Mouse (Mus musculus) brown adipose tissue, adult 24 weeks (tissue): ENCODE data around the gene Cks2. TPM values are rescaled to one million over a fixed set of nuclear protein-coding genes. Genes with fewer than 3 reads are reported as not detected.

ENCODE experiments used
- H3K27ac ChIP-seq: fragments of 200-500 bp; replicated peaks from 2 replicates; pipeline ENCODE4 v1.5.1; 2012; ENCODE audit warnings: low read depth, mild to moderate bottlenecking, low read length
- H3K4me1 ChIP-seq: fragments of 200-500 bp; 2 replicates; pipeline ENCODE4 v1.6.1; 2012; ENCODE audit warnings: low read length, mixed read lengths; ENCODE audit not compliant: control insufficient read depth, insufficient read depth, insufficient read length
- H3K4me3 ChIP-seq: fragments of 200-500 bp; 2 replicates; pipeline ENCODE4 v1.5.1; 2012; ENCODE audit warnings: low read depth, mild to moderate bottlenecking, low read length, moderate library complexity; ENCODE audit not compliant: insufficient read depth
- polyA plus RNA-seq: library from polyadenylated mRNA; stranded (reverse); fragments of >200 nt; gene quantifications from 2 replicates; pipeline ENCODE4 v1.2.4, GENCODE M21; 2012; ENCODE audit not compliant: missing spikeins, insufficient read depth, insufficient read length

Gene Cks2
- polyA plus RNA-seq, 1 experiment: 5.5 TPM

DNA sequence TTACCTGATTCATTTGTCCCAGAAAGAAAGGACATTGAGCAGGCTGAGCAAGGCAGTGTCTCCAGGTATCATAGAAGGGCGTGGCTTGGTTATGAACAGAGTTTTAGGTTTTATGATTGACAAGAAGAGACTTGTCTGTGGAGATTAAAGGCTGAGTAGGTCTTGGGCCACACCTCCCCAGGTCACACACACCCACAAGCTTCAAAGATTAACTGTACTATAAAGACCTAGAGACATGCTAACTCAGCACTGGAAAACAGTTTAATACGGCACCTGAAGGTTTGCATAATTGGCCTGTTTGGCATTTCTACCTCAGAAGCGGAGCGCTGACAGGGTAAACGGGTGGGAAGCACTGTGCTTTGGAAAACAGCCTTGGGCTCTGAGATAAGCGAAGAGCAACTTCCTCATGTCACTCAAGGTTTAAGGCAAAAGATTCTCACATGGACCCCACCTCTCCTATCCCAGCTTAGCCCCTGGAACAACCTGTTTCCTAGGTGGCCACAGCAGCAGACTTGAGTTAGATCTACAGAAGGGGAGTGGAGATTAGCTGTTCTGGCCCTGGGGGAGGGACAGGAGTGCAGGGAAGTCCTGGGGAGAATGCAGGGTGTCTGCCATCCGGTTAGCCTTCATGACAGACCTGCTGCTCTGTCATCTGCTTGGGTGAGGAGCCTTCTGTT, 40.4 kb downstream of the Cks2 start:
- Histone ChIP-seq H3K27ac (no peak overlapping the region), H3K4me1 (no peaks in the 10 kb centered on the region), H3K4me3 (no peak overlapping the region)

DNA sequence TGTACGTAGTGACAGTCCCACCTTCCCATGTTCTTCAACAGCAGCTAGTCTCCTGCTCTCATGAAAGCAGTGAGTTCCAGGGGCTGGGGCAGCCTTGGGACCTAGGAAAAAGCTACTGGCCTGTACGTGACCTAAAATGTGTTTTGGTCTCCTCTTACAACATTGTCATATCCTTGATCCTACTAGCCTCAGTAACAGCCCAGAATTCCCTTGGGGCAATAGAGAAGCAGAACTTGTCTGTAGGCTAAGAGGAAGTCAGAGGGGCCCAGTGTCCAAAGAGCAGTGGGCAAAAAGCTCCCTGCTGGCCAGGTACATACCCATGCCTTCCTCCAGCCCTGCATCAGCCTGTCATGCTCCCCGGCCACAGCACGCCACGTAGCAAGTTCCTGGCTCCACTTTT, 41.9 kb downstream of the Cks2 start:
- H3K4me1 ChIP-seq: no peaks in the 10 kb centered on the region
- no peak overlapping the region for H3K4me3 ChIP-seq
- no peak overlapping the region for H3K27ac ChIP-seq

DNA sequence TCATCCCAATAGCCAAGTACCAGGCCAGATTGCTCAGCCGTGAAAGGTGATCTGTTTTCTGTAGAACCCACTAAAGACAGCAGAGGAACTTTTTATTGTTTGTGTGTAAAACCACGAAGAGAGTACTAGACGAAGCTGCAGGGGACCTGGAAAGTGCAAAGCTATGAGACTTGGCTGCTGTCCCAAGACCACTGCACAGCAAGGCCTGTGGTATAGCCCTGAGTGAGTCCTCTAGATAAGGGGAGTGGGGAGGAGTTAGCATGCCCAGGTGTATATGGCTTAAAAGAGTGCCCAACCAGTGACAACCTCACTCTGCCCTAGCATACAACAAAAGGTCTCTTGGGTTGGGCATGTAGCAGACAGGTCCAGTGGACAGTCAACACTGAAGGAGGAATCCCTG, 43.7 kb downstream of the Cks2 start:
- Histone ChIP-seq H3K27ac (no peak overlapping the region), H3K4me3 (no peak overlapping the region), H3K4me1 (no peaks in the 10 kb centered on the region)

DNA sequence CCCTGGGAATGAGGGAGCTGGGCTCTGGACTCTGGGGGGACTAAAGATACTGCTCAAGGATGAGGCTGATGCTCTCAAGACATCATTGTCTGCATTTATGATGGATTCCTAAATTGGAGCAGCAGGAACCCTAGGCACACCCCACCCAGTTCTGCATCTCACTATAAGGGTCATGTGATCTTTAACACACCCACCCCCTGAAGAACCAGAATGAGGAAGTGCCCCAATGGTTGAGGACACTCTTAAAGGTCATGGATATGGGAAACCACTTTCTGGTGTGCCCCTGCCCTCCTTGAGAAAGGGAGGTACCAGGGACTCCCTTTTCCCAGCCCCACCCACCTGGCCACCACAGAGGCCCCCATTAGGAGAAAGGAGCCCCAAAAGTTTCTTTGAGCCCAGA, 51.4 kb downstream of the Cks2 start:
- Histone ChIP-seq H3K27ac (no peak overlapping the region), H3K4me1 (no peaks in the 10 kb centered on the region), H3K4me3 (no peak overlapping the region)

DNA sequence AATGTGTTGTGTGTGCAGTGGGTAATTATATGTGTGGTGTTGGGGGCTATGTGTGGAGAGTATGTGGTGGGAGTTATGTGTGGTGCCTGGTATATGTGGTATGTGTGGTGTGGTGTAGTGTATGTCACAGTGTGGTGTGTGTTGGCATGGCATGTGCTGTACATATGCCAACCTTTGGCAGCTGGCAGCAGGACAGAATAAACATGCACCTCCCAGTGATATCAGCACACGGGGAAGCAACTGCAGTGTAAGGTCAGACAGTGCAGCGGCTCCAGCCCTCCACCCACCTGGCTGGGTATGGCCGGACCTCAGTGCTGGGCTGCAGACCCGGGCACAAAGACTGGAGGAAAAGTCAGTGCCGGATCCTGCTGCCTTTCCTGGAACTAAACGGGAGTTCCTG, 52.4 kb downstream of the Cks2 start:
- no peak overlapping the region for H3K27ac ChIP-seq
- H3K4me3 ChIP-seq: no peak overlapping the region
- no peaks in the 10 kb centered on the region for H3K4me1 ChIP-seq

DNA sequence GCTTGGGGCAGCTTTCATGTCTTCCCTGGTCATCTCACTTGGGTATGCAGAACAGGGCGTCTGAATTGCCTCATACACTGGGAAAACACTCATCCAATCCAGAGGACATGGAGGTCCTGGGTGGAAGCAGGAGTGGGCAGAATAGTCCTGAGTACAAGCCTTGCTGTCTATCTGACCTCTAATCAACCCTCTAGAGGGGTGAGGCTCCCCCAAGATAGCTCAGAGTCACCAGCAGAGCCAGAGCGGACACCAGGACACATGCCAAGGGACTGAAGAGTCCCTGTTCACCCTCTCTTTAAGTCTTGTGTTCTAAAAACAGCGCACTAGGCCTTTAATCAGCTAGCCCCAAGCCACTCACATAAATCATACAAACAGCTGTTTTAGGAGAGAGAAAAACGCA, 52.9 kb downstream of the Cks2 start:
- Histone ChIP-seq H3K4me1 (no peaks in the 10 kb centered on the region), H3K4me3 (no peak overlapping the region), H3K27ac (no peak overlapping the region)

DNA sequence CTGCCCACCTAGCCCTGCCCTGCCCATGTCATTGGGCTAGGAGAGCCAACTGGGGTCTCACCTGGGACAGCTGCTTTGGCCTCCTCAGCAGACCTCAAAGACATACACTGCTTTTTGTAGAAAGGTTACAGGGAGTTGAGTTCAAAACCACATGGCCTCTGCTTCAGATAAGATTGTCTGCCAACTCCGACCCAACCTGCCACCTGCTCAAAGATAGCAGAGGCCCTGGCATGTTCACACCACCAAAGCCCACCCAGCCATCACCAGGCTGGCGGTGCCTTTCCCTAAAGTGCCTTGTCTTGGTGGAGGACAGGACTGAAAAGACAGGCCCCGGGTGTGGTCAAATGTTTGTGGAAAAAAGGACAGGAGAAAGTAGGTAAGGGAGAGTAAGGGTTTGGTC, 53.3 kb downstream of the Cks2 start:
- Histone ChIP-seq H3K4me1 (no peaks in the 10 kb centered on the region), H3K4me3 (no peak overlapping the region), H3K27ac (no peak overlapping the region)

Other genes with a start within 250 kb of the Cks2 start
- gene S1pr3, start 236.6 kb upstream of the Cks2 start, polyA plus RNA-seq: 2.8 and 3.5 TPM in 2 replicates
- not detected in 2 replicates for gene Shc3, start 75.8 kb upstream of the Cks2 start, polyA plus RNA-seq
- 8.0 and 8.2 TPM in 2 replicates for gene Secisbp2, start 6.5 kb downstream of the Cks2 start, polyA plus RNA-seq
- gene Sema4d, start 148.5 kb downstream of the Cks2 start, polyA plus RNA-seq: 1.0 and 1.3 TPM in 2 replicates
- gene Gadd45g, start 201.4 kb downstream of the Cks2 start, polyA plus RNA-seq: 23.0 and 54.1 TPM in 2 replicates